Mouse (Mus musculus) embryonic facial prominence, embryonic 11.5 days (tissue): Measurements from ENCODE around the gene 2410004B18Rik. TPM values are rescaled to one million over a fixed set of nuclear protein-coding genes. Genes with fewer than 3 reads are reported as not detected.
A peak's percentile ranks its signal among the peaks of the same experiment; 100 is the strongest.

Experiments
- ATAC-seq: fragments of 200-750 bp; cut with Nextera tagmentation; replicated peaks from 2 replicates; pipeline ENCODE4 v1.8.0; 2017; ENCODE audit warnings: low read depth; ENCODE audit not compliant: insufficient number of reproducible peaks, low FRiP score, low TSS enrichment
- DNase-seq: peaks from one replicate; pipeline ENCODE4 v3.0.0-alpha.2; 2015; ENCODE audit warnings: low spot score
- H3K27ac ChIP-seq: fragments of 300-500 bp; sonication (generic); replicated peaks from 2 replicates; pipeline ENCODE4 v1.5.1; 2014; ENCODE audit warnings: mild to moderate bottlenecking, low read depth, low read length, control low read depth
- H3K27me3 ChIP-seq: fragments of 300-500 bp; sonication (generic); 2 replicates; pipeline ENCODE4 v1.6.1; 2014; ENCODE audit warnings: mild to moderate bottlenecking, low read length, moderate library complexity, mixed read lengths; ENCODE audit not compliant: control insufficient read depth, insufficient read depth
- H3K36me3 ChIP-seq: fragments of 300-500 bp; sonication (generic); replicated peaks from 2 replicates; pipeline ENCODE4 v1.6.1; 2014; ENCODE audit warnings: low read depth, mild to moderate bottlenecking, low read length, moderate library complexity, mixed read lengths; ENCODE audit not compliant: control insufficient read depth, insufficient read depth
- H3K4me1 ChIP-seq: fragments of 300-500 bp; sonication (generic); 2 replicates; pipeline ENCODE4 v1.6.1; 2014; ENCODE audit warnings: low read length, mixed read lengths; ENCODE audit not compliant: control insufficient read depth, insufficient read depth
- H3K4me2 ChIP-seq: fragments of 300-500 bp; sonication (generic); 2 replicates; pipeline ENCODE4 v1.6.1; 2014; ENCODE audit warnings: low read depth, mild to moderate bottlenecking, control low read depth, low read length, moderate library complexity
- H3K4me3 ChIP-seq: fragments of 300-500 bp; sonication (generic); 2 replicates; pipeline ENCODE4 v1.5.1; 2014; ENCODE audit warnings: low read depth, low read length, control low read depth
- H3K9ac ChIP-seq: fragments of 300-500 bp; sonication (generic); replicated peaks from 2 replicates; pipeline ENCODE4 v1.6.1; 2014; ENCODE audit warnings: mild to moderate bottlenecking, control low read depth, low read length
- H3K9me3 ChIP-seq: fragments of 300-500 bp; sonication (generic); replicated peaks from 2 replicates; pipeline ENCODE4 v1.6.1; 2016; ENCODE audit warnings: mild to moderate bottlenecking, low read length, inconsistent platforms, mixed read lengths; ENCODE audit not compliant: control insufficient read depth
- WGBS: fragments of 180-500 bp; shearing (Covaris S2); extraction: QIAGEN DNeasy Blood & Tissue Kit; methylation state at CpG from one replicate; pipeline ENCODE4 v1.1.7; 2014; 5-methylcytosine and 5-hydroxymethylcytosine counted together
- polyA plus RNA-seq: library from polyadenylated mRNA; unstranded; fragments of >200 nt; fragmentation: Nextera tagmentation; extraction: Ambion mirVana; gene quantifications from 2 replicates; pipeline ENCODE4 v1.2.1, GENCODE M21; 2014

The 2410004B18Rik gene
- polyA plus RNA-seq, 1 experiment from 2014 or later: 70.0 TPM

DNA sequence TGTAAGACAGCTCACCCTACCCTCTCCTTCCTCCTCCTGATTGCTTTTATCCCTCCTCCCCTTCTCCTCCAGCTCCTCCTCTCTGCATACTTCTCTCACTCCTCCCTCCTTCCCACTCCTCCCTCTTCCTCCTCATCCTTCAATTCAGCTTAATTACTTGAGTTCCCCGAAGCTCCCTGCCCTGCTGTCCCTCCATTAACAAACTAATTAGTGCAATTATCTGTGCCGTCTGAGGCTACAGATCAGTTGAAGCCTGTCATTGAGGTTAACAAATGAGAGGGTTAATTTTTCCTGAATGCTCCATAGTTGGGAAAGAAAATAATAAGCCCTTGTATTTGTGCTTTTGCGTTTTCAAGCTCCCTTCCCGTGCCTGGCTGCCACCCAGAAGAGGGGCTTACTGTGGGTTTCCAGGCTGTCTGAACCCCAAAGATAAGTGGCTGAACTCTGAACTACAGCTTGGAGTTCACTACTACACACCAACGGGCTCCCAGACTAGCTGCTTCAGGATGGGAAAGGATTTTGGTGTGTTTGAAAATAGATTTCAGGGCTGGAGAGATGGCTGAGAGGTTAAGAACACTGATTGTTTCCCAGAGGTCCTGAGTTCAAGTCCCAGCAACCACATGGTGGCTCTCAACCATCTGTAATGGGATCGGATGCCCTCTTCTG is 9.9 kb downstream of the 2410004B18Rik start:
- no peaks in the 10 kb centered on the region for H3K27me3 ChIP-seq
- no peak overlapping the region for H3K4me3 ChIP-seq
- H3K36me3 ChIP-seq: no peaks in the 10 kb centered on the region
- ATAC-seq (no peak), DNase-seq (no peak)
- 32% methylated on average over 6 of the region's 6 CpGs for WGBS
- no peaks in the 10 kb centered on the region for H3K9me3 ChIP-seq
- no peak overlapping the region for H3K9ac ChIP-seq
- H3K4me1 ChIP-seq: peaks cover 4% of the 10 kb centered on the region
- no peak overlapping the region for H3K4me2 ChIP-seq
- H3K27ac ChIP-seq: no peak overlapping the region

DNA sequence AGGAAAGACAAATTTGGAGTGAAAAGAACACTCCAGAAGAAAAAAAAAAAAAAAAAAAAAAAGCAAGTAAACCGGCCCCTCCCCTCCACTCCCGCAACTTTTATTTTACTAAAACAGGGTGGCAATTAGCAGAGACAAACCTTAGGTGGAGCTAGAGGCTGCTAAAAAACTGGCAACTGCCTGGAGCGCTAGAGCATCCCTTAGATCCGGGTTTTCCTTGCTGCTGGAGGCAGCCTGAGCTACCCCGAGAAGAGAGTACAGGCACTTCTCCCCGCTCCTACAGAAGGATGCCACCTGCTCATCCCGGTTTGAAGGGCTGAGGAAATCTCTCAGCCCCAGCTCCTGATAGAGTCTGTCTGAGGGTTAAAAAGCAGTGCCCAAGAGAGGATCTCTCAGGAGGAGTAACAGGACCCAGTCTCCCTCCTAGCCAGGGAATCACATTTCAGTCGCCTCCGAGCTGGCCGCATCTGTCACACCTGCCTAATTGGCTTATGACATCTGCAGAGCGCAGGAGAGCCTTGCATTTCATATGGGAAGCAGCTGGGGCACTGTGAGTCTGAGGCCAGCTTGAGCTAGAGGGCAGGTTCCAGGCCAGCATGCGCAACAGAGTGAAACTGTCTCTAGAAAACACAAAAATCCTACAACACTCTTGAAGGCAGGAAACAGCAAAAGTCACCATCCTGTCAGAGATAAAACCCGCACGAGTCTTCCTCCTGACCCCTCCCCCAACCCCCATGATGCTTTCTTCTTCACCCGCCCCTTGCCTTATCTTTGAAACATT is 12.4 kb downstream of the 2410004B18Rik start:
- ATAC-seq (peak; percentile 84), DNase-seq (peak; percentile 80)
- H3K36me3 ChIP-seq: no peaks in the 10 kb centered on the region
- no peaks in the 10 kb centered on the region for H3K27me3 ChIP-seq
- H3K9me3 ChIP-seq: no peaks in the 10 kb centered on the region
- H3K4me1 ChIP-seq: peaks cover 4% of the 10 kb centered on the region
- no peak overlapping the region for H3K9ac ChIP-seq
- no peak overlapping the region for H3K27ac ChIP-seq
- H3K4me3 ChIP-seq: no peak overlapping the region
- WGBS: 7% methylated on average over 15 of the region's 15 CpGs
- peak overlapping the region; percentile 33 for H3K4me2 ChIP-seq

DNA sequence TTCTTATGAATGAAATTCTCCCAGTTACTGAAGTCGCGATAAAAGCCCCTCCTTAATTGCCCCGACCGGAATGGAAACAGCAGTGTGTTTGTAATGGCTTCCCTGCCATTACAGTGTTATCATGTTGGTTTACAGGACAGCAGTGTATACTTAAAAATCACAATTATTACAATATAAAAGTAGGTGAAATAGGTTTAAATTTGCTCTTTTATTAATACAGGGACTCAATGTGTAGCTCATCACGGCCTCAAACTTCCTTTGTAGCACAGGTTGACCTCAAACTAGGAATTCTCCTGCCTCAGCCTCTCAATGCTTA is 13.0 kb downstream of the 2410004B18Rik start:
- Histone ChIP-seq H3K4me2 (peak overlapping the region; percentile 33; the same call in 1 of the 2 replicates), H3K27me3 (no peaks in the 10 kb centered on the region), H3K4me3 (no peak overlapping the region), H3K4me1 (peaks cover 4% of the 10 kb centered on the region), H3K9me3 (no peaks in the 10 kb centered on the region), H3K36me3 (no peaks in the 10 kb centered on the region), H3K9ac (no peak overlapping the region), H3K27ac (no peak overlapping the region)
- DNase-seq: no peak
- 45% methylated on average over 5 of the region's 5 CpGs for WGBS
- no peak for ATAC-seq

GRCm38 (mm10) chr3:145951287-145952165 is 13.7 kb downstream of the 2410004B18Rik start:
- 76% methylated on average over 17 of the region's 17 CpGs for WGBS

GRCm38 (mm10) chr3:145952945-145953344 is 15.1 kb downstream of the 2410004B18Rik start:
- H3K27ac ChIP-seq: no peak overlapping the region
- H3K36me3 ChIP-seq: no peaks in the 10 kb centered on the region
- H3K9me3 ChIP-seq: no peaks in the 10 kb centered on the region
- peaks cover 4% of the 10 kb centered on the region for H3K4me1 ChIP-seq
- H3K4me2 ChIP-seq: no peak overlapping the region
- H3K9ac ChIP-seq: no peak overlapping the region
- no peak for DNase-seq
- H3K4me3 ChIP-seq: no peak overlapping the region
- H3K27me3 ChIP-seq: no peaks in the 10 kb centered on the region
- WGBS: 87% methylated on average over 7 of the region's 7 CpGs
- no peak for ATAC-seq

More at GRCm38 (mm10) chr3:145951287-145952165, 13.7 kb downstream of the 2410004B18Rik start:
- Histone ChIP-seq H3K36me3 (no peaks in the 10 kb centered on the region), H3K4me3 (no peak overlapping the region), H3K27ac (no peak overlapping the region), H3K27me3 (no peaks in the 10 kb centered on the region), H3K4me1 (peaks cover 4% of the 10 kb centered on the region), H3K9ac (no peak overlapping the region), H3K4me2 (no peak overlapping the region), H3K9me3 (no peaks in the 10 kb centered on the region)
- DNase-seq (no peak), ATAC-seq (no peak)

GRCm38 (mm10) chr3:145953411-145953810 is 15.6 kb downstream of the 2410004B18Rik start:
- 80% methylated on average over 2 of the region's 2 CpGs for WGBS
- Histone ChIP-seq H3K4me3 (no peak overlapping the region), H3K36me3 (no peaks in the 10 kb centered on the region), H3K9ac (no peak overlapping the region), H3K27ac (no peak overlapping the region), H3K4me2 (no peak overlapping the region), H3K9me3 (no peaks in the 10 kb centered on the region), H3K4me1 (peaks cover 4% of the 10 kb centered on the region), H3K27me3 (no peaks in the 10 kb centered on the region)
- DNase-seq (no peak), ATAC-seq (no peak)

DNA sequence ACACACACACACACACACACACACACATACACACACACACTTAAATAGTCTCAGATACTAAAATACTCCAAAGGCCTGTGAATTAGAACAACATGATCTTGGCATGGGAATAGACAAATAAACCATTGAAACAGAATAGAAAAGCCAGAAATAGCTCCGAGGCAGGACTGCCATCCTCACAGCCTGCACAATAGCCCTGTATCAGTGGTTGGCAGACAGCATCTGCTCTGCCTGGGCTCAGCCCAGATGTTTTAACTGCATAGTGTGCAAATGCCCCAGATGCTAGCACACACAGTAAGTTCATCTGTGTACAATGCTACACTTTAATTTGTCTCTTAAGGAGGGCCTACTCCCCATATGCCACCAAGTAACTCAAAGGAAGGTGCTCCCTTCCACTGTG is 22.0 kb downstream of the 2410004B18Rik start:
- peaks cover 15% of the 10 kb centered on the region; the same call in 1 of the 2 replicates for H3K27me3 ChIP-seq
- DNase-seq (no peak), ATAC-seq (no peak)
- no peak overlapping the region for H3K27ac ChIP-seq
- 48% methylated on average over 1 of the region's 1 CpGs for WGBS
- peaks cover 4% of the 10 kb centered on the region; the same call in 1 of the 2 replicates for H3K4me1 ChIP-seq
- no peak overlapping the region for H3K4me2 ChIP-seq
- no peak overlapping the region for H3K9ac ChIP-seq
- H3K36me3 ChIP-seq: no peaks in the 10 kb centered on the region
- H3K4me3 ChIP-seq: no peak overlapping the region
- H3K9me3 ChIP-seq: no peaks in the 10 kb centered on the region
